Mouse (Mus musculus): ENCODE measurements around the gene Rsph14.

DNA sequence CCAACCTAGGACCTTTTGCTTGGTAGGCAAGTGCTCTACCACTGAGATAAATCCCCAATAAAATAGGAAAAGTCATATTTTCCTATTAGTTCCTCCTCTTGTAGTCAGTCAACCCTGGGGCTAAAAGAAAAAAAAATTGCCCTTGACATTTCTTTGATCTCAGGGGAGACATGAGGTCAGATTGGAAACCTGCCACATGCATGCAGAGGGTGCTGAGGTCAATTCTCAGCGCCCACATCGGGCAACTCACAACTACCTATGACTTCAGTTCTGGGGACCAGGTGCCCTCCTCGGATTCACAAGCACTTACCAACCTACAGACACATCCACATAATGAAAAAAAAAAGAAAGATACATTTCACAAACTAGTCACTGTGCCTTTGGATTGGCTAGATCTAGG, 2.2 kb downstream of the Rsph14 start:
- TF ChIP-seq CTCF (IDR thresholded peaks at IDR 0.05) (no peak), EP300 (IDR thresholded peaks at IDR 0.05) (no peak)

Data from lung, postnatal 0 days (tissue).